Mouse (Mus musculus): ENCODE results near the gene Dll3. TPM values are rescaled to one million over a fixed set of nuclear protein-coding genes. Genes with fewer than 3 reads are reported as not detected.

The Dll3 gene
- polyA plus RNA-seq, 1 experiment from 2014 or later = 0.24 TPM

GRCm38 (mm10) chr7:28298837-28299625 lies 3.0 kb downstream of the Dll3 start:
- Histone ChIP-seq H3K27ac (ENCODE audit: low read length) (no peak overlapping the region), H3K4me3 (ENCODE audit: low read depth, low read length) (no peak overlapping the region), H3K27me3 (replicated peaks; ENCODE audit: insufficient read depth, low read length) (peaks cover 42% of the 10 kb centered on the region; the same call in 1 of the 2 replicates), H3K4me2 (replicated peaks; ENCODE audit: low read depth, low read length) (no peak overlapping the region), H3K36me3 (ENCODE audit: insufficient read depth, low read length) (no peaks in the 10 kb centered on the region), H3K4me1 (ENCODE audit: insufficient read depth, low read depth, low read length) (no peaks in the 10 kb centered on the region; the same call in 1 of the 2 replicates), H3K9me3 (ENCODE audit: low read length) (no peaks in the 10 kb centered on the region), H3K9ac (replicated peaks; ENCODE audit: low read depth) (no peak overlapping the region)
- 27% methylated on average over 43 of the region's 43 CpGs for WGBS
- no peak for ATAC-seq
- TF ChIP-seq CTCF (IDR thresholded peaks at IDR 0.05) = peak; percentile 80
- no peak for TF ChIP-seq EP300 (IDR thresholded peaks at IDR 0.05)
- peak; percentile 83 for DNase-seq (ENCODE audit: low spot score)

GRCm38 (mm10) chr7:28294481-28294880 lies 7.6 kb downstream of the Dll3 start:
- H3K27me3 ChIP-seq (replicated peaks; ENCODE audit: insufficient read depth, low read length) = peaks cover 47% of the 10 kb centered on the region
- H3K27ac ChIP-seq (ENCODE audit: low read length) = no peak overlapping the region
- TF ChIP-seq CTCF (IDR thresholded peaks at IDR 0.05) = no peak
- no peak overlapping the region for H3K9ac ChIP-seq (replicated peaks; ENCODE audit: low read depth)
- no peaks in the 10 kb centered on the region for H3K36me3 ChIP-seq (ENCODE audit: insufficient read depth, low read length)
- DNase-seq (ENCODE audit: low spot score) (peak; percentile 49), ATAC-seq (peak; percentile 63)
- no peaks in the 10 kb centered on the region for H3K9me3 ChIP-seq (ENCODE audit: low read length)
- WGBS = 8% methylated on average over 56 of the region's 63 CpGs
- H3K4me3 ChIP-seq (ENCODE audit: low read depth, low read length) = peak overlapping the region; percentile 38
- peak overlapping the region; percentile 57 for H3K4me2 ChIP-seq (replicated peaks; ENCODE audit: low read depth, low read length)
- H3K4me1 ChIP-seq (ENCODE audit: insufficient read depth, low read depth, low read length) = no peaks in the 10 kb centered on the region; the same call in 1 of the 2 replicates

- Histone ChIP-seq H3K9ac (replicated peaks; ENCODE audit: low read depth) (no peak within 1 kb of the TSS), H3K27ac (ENCODE audit: low read length) (no peak within 1 kb of the TSS), H3K4me1 (ENCODE audit: insufficient read depth, low read depth, low read length) (no peaks in the 10 kb centered on the region), H3K36me3 (ENCODE audit: insufficient read depth, low read length) (no peaks in the 10 kb centered on the region), H3K27me3 (replicated peaks; ENCODE audit: insufficient read depth, low read length) (peaks cover 42% of the 10 kb centered on the region), H3K4me3 (ENCODE audit: low read depth, low read length) (peak within 1 kb of the TSS; percentile 21), H3K4me2 (replicated peaks; ENCODE audit: low read depth, low read length) (peak within 1 kb of the TSS; percentile 50), H3K9me3 (ENCODE audit: low read length) (no peaks in the 10 kb centered on the region)
- TF ChIP-seq CTCF (IDR thresholded peaks at IDR 0.05) (peak; percentile 26; the same call in 1 of the 2 replicates), EP300 (IDR thresholded peaks at IDR 0.05) (no peak)
- peak; percentile 31 for DNase-seq (ENCODE audit: low spot score)
- peak; percentile 55 for ATAC-seq
- 4% methylated on average over 52 of the region's 52 CpGs for WGBS
Measured at GRCm38 (mm10) chr7:28290638-28291590, 11.1 kb downstream of the Dll3 start, which contains the start of gene Selenov. Gene Selenov, minus strand, starts transcription at chr7:28291186.

GRCm38 (mm10) chr7:28290165-28290564 lies 11.9 kb downstream of the Dll3 start:
- no peaks in the 10 kb centered on the region for H3K4me1 ChIP-seq (ENCODE audit: insufficient read depth, low read depth, low read length)
- H3K4me3 ChIP-seq (ENCODE audit: low read depth, low read length) = peak overlapping the region; percentile 21; the same call in 1 of the 2 replicates
- peaks cover 40% of the 10 kb centered on the region for H3K27me3 ChIP-seq (replicated peaks; ENCODE audit: insufficient read depth, low read length)
- DNase-seq (ENCODE audit: low spot score) (no peak), ATAC-seq (0 out of 2 replicates have a peak, but pooled peaks have one; percentile 17)
- peak overlapping the region; percentile 50 for H3K4me2 ChIP-seq (replicated peaks; ENCODE audit: low read depth, low read length)
- H3K36me3 ChIP-seq (ENCODE audit: insufficient read depth, low read length) = no peaks in the 10 kb centered on the region
- TF ChIP-seq CTCF (IDR thresholded peaks at IDR 0.05) (peak; percentile 29; the same call in 1 of the 2 replicates), EP300 (IDR thresholded peaks at IDR 0.05) (no peak)
- WGBS = 1% methylated on average over 16 of the region's 18 CpGs
- no peaks in the 10 kb centered on the region for H3K9me3 ChIP-seq (ENCODE audit: low read length)
- H3K9ac ChIP-seq (replicated peaks; ENCODE audit: low read depth) = no peak overlapping the region
- no peak overlapping the region for H3K27ac ChIP-seq (ENCODE audit: low read length)

- Histone ChIP-seq H3K4me1 (ENCODE audit: insufficient read depth, low read depth, low read length) (no peaks in the 10 kb centered on the region), H3K4me3 (ENCODE audit: low read depth, low read length) (no peak overlapping the region), H3K4me2 (replicated peaks; ENCODE audit: low read depth, low read length) (no peak overlapping the region), H3K27me3 (replicated peaks; ENCODE audit: insufficient read depth, low read length) (no peaks in the 10 kb centered on the region), H3K36me3 (ENCODE audit: insufficient read depth, low read length) (no peaks in the 10 kb centered on the region), H3K27ac (ENCODE audit: low read length) (no peak overlapping the region), H3K9ac (replicated peaks; ENCODE audit: low read depth) (no peak overlapping the region), H3K9me3 (ENCODE audit: low read length) (no peaks in the 10 kb centered on the region)
- TF ChIP-seq EP300 (IDR thresholded peaks at IDR 0.05) (no peak), CTCF (IDR thresholded peaks at IDR 0.05) (no peak)
- DNase-seq (ENCODE audit: low spot score) (no peak), ATAC-seq (no peak)
- WGBS = 73% methylated on average over 7 of the region's 7 CpGs
Measured at GRCm38 (mm10) chr7:28280630-28281029, 21.4 kb downstream of the Dll3 start.

- TF ChIP-seq CTCF (IDR thresholded peaks at IDR 0.05) = no peak
- TF ChIP-seq EP300 (IDR thresholded peaks at IDR 0.05) = no peak
- peak overlapping the region; percentile 76; the same call in 1 of the 2 replicates for H3K27ac ChIP-seq (ENCODE audit: low read length)
Measured at GRCm38 (mm10) chr7:28278279-28278652, 23.8 kb downstream of the Dll3 start.

More at GRCm38 (mm10) chr7:28278279-28278652, 23.8 kb downstream of the Dll3 start:
- Histone ChIP-seq H3K4me2 (replicated peaks; ENCODE audit: low read depth, low read length) (peak overlapping the region; percentile 88), H3K9me3 (ENCODE audit: low read length) (no peaks in the 10 kb centered on the region), H3K27me3 (replicated peaks; ENCODE audit: insufficient read depth, low read length) (no peaks in the 10 kb centered on the region), H3K36me3 (ENCODE audit: insufficient read depth, low read length) (no peaks in the 10 kb centered on the region), H3K4me1 (ENCODE audit: insufficient read depth, low read depth, low read length) (no peaks in the 10 kb centered on the region), H3K9ac (replicated peaks; ENCODE audit: low read depth) (peak overlapping the region; percentile 83), H3K4me3 (ENCODE audit: low read depth, low read length) (peak overlapping the region; percentile 67)
- ATAC-seq = peak; percentile 15; the same call in 1 of the 2 replicates
- WGBS = 77% methylated on average over 7 of the region's 7 CpGs
- DNase-seq (ENCODE audit: low spot score) = no peak
